Mouse (Mus musculus): ENCODE data around the gene Ppara. TPM values are rescaled to one million over a fixed set of nuclear protein-coding genes. Genes with fewer than 3 reads are reported as not detected.

Ppara gene
- total and polyA plus RNA-seq, 3 experiments: 0.27 to 0.78 TPM; not detected in 1

DNA sequence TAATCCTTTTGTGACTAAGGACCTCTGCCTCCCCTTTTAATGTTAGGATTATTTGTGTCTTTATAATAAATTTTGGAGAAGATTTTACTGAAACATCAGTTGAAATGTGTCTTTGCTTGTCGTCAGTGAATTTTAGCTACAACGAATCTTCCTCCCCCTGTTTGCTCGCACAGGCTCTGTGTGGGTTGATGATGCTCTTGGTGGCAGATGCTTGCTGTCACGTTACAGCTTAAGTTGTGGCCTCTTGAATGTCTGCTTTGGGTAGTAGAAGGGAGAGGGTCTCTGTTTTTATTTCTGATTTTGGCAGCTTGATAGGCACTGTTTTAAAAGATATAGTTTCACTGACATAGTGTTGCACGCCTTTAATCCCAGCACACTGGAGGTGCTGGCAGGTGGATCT lies 4.2 kb downstream of the Ppara start:
- Histone ChIP-seq H3K36me3 (ENCODE audit: control insufficient read depth in 1 of 2, insufficient read depth in 2 of 2, low read length in 2 of 2) (no peaks in the 10 kb centered on the region), H3K27ac (ENCODE audit: control insufficient read depth, low read depth, low read length) (no peak overlapping the region), H3K4me3 (ENCODE audit: control insufficient read depth in 1 of 2, insufficient read depth in 1 of 2, low read depth in 2 of 2, low read length in 2 of 2) (no peak overlapping the region), H3K9ac (ENCODE audit: control insufficient read depth, low read depth, low read length, poor library complexity, severe bottlenecking) (no peak overlapping the region), H3K27me3 (ENCODE audit: control insufficient read depth in 1 of 2, insufficient read depth in 2 of 2, low read length in 2 of 2) (peaks cover 0 to 3% of the 10 kb centered on the region in 2 experiments; a peak in 2 of 4 replicates), H3K79me2 (ENCODE audit: control insufficient read depth, insufficient read depth, low read length, poor library complexity) (no peaks in the 10 kb centered on the region), H3K9me3 (replicated peaks; ENCODE audit: insufficient read depth, low read length) (no peaks in the 10 kb centered on the region), H3K4me1 (ENCODE audit: control insufficient read depth in 1 of 2, insufficient read depth in 2 of 2, low read length in 2 of 2) (no peaks in the 10 kb centered on the region)
- DNase-seq (ENCODE audit: low read depth, low spot score): no peak
- no peak for TF ChIP-seq USF1 (IDR thresholded peaks at IDR 0.05; ENCODE audit: low read depth, low read length)
- TF ChIP-seq TBP (IDR thresholded peaks at IDR 0.05; ENCODE audit: low read depth, low read length): no peak
- no peak for TF ChIP-seq BHLHE40 (IDR thresholded peaks at IDR 0.05; ENCODE audit: borderline replicate concordance, low read depth, low read length)
- no peak for TF ChIP-seq NELFE (IDR thresholded peaks at IDR 0.05; ENCODE audit: low read depth, low read length)
- no peak for TF ChIP-seq EP300 (IDR thresholded peaks at IDR 0.05; ENCODE audit: low read depth in 1 of 2, low read length in 2 of 2)
- no peak for TF ChIP-seq USF2 (IDR thresholded peaks at IDR 0.05; ENCODE audit: borderline replicate concordance in 1 of 2, insufficient read depth in 1 of 2, low read depth in 1 of 2, low read length in 2 of 2)
- TF ChIP-seq ETS1 (IDR thresholded peaks at IDR 0.05; ENCODE audit: low read depth, low read length): no peak
- no peak for TF ChIP-seq KAT2A (conservative IDR thresholded peaks at IDR 0.05; ENCODE audit: low read depth, low read length)
- TF ChIP-seq ZMIZ1 (IDR thresholded peaks at IDR 0.05; ENCODE audit: low read depth, low read length): no peak
- no peak for TF ChIP-seq JUND (IDR thresholded peaks at IDR 0.05; ENCODE audit: low read depth, low read length)
- TF ChIP-seq POLR2AphosphoS2 (IDR thresholded peaks at IDR 0.05; ENCODE audit: low read length): no peak
- no peak for TF ChIP-seq CHD2 (IDR thresholded peaks at IDR 0.05; ENCODE audit: low read length)
- TF ChIP-seq MAZ (IDR thresholded peaks at IDR 0.05; ENCODE audit: low read depth, low read length): no peak
- TF ChIP-seq SIN3A (IDR thresholded peaks at IDR 0.05; ENCODE audit: low read length): no peak
- no peak for TF ChIP-seq RCOR1 (IDR thresholded peaks at IDR 0.05; ENCODE audit: low read depth, low read length)
- TF ChIP-seq GATA1 (IDR thresholded peaks at IDR 0.05; ENCODE audit: low read depth, low read length): no peak
- TF ChIP-seq RAD21 (IDR thresholded peaks at IDR 0.05; ENCODE audit: low read depth, low read length): no peak
- no peak for TF ChIP-seq MEF2A (IDR thresholded peaks at IDR 0.05; ENCODE audit: extremely low read depth, insufficient replicate concordance, low read depth, low read length, poor library complexity, severe bottlenecking)
- no peak for TF ChIP-seq MYB (IDR thresholded peaks at IDR 0.05; ENCODE audit: low read depth, low read length)

DNA sequence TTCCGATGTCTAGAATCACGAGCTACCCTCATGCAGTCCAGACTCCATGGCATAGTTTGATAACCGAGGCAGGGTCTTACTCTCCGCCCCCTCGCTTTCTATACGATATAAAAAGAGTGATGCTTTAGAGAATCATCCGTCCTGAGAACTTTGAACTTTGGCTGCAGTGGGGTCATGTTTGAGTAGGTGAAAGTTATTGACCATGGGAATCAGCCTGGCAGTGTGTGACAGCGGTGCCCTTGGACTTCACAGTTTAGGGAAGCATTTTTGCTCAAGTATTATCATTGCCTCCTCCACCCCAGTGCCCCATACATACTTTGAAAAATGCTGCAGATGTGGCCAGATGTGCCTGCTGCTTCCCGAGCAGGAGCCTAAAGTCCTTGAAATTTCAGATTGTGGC lies 7.8 kb downstream of the Ppara start:
- Histone ChIP-seq H3K79me2 (ENCODE audit: control insufficient read depth, insufficient read depth, low read length, poor library complexity) (no peaks in the 10 kb centered on the region), H3K36me3 (ENCODE audit: control insufficient read depth in 1 of 2, insufficient read depth in 2 of 2, low read length in 2 of 2) (no peaks in the 10 kb centered on the region), H3K27ac (ENCODE audit: control insufficient read depth, low read depth, low read length) (no peak overlapping the region), H3K27me3 (ENCODE audit: control insufficient read depth in 1 of 2, insufficient read depth in 2 of 2, low read length in 2 of 2) (peaks cover 0 to 2% of the 10 kb centered on the region in 2 experiments; a peak in 1 of 4 replicates), H3K4me1 (ENCODE audit: control insufficient read depth in 1 of 2, insufficient read depth in 2 of 2, low read length in 2 of 2) (no peaks in the 10 kb centered on the region), H3K9me3 (replicated peaks; ENCODE audit: insufficient read depth, low read length) (no peaks in the 10 kb centered on the region), H3K4me3 (ENCODE audit: control insufficient read depth in 1 of 2, insufficient read depth in 1 of 2, low read depth in 2 of 2, low read length in 2 of 2) (no peak overlapping the region), H3K9ac (ENCODE audit: control insufficient read depth, low read depth, low read length, poor library complexity, severe bottlenecking) (no peak overlapping the region)
- no peak for TF ChIP-seq ELF1 (IDR thresholded peaks at IDR 0.05; ENCODE audit: low read depth, low read length)
- TF ChIP-seq POLR2AphosphoS5 (IDR thresholded peaks at IDR 0.05; ENCODE audit: borderline replicate concordance, low read depth, low read length): no peak
- TF ChIP-seq EP300 (IDR thresholded peaks at IDR 0.05; ENCODE audit: low read depth in 1 of 2, low read length in 2 of 2): no peak
- TF ChIP-seq SMC3 (IDR thresholded peaks at IDR 0.05; ENCODE audit: low read depth, low read length): no peak
- no peak for TF ChIP-seq GATA1 (IDR thresholded peaks at IDR 0.05; ENCODE audit: low read depth, low read length)
- TF ChIP-seq USF1 (IDR thresholded peaks at IDR 0.05; ENCODE audit: low read depth, low read length): no peak
- TF ChIP-seq ZC3H11A (IDR thresholded peaks at IDR 0.05; ENCODE audit: low read depth, low read length): no peak
- no peak for TF ChIP-seq HCFC1 (IDR thresholded peaks at IDR 0.05; ENCODE audit: low read depth, low read length)
- DNase-seq (ENCODE audit: low read depth, low spot score): no peak

Measured in MEL (cell line).